Mouse (Mus musculus): ENCODE measurements around the gene Skint3. TPM values are rescaled to one million over a fixed set of nuclear protein-coding genes. Genes with fewer than 3 reads are reported as not detected.
"Not testable (repeated sequence)": the region's sequence is repeated elsewhere in the genome, so short reads cannot be mapped to it uniquely, and the experiment has no call there.

Gene Skint3
- not detected for polyA plus RNA-seq (2017; shearing (Covaris generic))

DNA sequence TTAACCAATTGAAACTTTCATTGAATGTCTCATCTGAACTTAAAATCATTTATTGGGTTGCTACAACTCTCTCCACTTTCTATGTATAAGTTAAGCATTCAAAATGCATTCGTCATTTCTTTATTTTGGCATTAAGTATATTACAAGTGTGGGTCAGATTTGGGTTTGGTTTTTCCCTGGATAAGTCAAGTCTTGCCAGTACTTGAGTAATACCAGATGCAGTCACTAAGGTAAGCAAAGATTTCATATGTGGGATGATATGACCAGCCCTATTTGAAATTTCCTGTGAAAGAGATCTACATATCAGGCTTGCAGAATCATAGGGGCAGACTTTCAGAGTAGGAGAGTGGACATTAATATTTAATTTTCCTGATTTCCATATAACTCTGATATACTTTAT lies at the start of gene Skint3:
Gene Skint3 (plus strand): TSS at position 301 of the 400 bp plus-strand sequence.
- ATAC-seq: no peak

DNA sequence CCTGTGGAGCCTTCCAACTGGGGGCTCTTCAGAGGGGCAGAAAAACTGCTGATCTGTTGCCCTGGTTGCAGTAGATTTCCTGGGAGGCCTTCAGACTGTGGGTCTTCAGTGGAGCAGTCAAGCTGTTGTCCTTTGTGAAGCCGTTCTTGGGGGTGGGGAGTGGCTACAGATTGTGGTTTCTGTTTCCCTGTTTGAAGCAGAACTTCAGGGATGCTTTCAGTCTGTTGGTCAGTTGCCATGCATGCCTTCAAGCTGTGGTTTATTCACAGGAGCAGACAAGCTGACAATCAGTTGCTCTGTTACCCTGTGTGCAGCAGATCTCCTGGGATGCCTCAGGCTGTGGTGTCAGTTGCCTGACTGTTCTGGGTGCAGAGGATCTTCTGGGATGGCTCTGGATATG lies 11.4 kb downstream of the Skint3 start:
- ATAC-seq: no peak

DNA sequence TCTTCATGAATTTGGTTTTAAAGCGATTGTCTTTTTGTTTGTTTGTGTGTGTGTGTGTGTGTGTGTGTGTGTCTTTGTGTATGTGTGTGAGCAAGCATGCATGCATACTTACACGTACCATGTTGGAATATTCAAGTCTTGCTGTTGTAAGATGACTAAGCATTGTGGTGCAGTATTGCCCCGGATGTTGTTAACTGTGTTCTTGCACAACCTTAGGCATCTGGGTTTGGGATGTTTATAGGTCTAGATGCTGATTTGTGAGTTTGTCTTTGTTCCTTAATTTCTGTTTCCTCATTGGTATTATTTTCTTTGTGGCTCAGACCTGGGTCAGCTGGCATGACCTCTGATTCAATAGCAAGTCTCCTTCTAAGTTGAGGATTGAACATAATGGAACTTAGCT lies 11.9 kb downstream of the Skint3 start:
- no peak for ATAC-seq

DNA sequence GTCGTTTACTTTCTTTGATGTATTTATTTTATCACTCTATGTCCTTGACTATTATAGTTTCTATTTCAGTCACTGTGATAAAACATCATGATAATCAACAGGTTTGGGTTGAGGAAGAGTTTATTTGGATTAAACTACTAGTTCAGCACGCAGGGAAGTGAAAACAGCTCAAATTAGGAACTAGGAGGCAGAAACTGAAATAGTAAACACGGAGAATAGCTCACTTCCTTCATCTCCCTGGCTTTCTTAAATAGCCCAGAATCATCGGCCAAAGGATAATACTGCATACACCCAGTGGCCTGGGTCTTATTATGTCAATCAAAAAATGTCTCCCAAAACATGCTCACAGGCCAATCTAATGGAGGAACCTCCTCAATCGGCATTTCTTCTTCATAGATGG lies 24.0 kb downstream of the Skint3 start:
- no peak for ATAC-seq

DNA sequence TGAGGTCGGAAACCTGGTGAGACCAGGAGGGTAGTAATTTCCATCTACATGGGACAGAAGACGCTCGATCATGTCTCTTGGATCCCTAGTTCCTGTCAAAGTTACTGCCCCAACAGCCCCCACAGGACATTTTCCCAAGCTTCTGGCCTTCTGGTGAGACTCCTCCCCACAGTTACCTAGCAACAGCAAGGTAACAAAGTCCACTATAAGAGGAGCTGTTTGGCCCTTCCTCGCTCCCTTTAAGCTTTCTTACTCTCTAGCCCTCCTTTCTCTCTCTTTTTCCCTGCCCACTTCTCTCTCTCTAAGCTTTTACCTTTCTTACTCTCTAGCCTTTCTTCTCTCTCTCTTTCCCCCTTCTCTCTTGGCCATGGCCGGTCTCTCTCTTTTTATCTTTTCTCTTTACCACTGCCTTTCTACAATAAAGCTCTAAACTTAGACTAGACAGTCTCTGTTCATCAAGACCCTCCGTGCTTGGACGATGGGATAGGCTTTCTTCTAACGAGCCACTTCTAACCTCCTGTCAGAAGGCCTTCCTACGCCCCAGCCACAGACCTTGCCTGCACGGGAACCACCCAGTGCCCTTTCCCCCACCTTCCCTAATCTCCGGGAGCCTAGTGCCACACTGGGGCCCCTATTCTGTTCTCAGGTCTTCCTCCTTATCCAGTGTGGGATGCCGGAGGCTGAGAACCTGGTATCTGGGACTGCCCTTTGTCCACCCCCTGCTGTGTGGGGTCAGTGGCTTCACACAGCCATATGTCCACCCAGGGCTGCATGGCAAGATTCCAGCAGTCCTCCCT lies 55.3 kb downstream of the Skint3 start:
- ATAC-seq: no peak

DNA sequence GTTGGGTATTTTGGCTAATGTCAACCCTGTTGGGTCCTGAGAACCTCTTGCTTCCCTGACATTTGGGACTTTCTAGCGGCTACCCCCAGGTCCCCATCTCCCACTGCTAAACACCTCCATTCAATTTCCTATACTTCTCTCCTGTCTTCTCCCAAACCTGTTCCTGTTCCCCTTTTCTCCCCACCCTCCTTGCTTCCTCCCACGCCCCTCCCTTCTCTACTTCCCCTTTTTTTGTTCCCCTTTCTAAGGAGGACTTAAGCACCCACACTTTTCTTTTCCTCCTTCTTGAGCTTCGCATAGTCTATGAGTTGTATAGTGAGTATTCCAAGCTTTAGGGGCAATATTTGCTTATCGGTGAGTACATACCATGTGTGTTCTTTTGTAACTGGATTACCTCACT lies 56.4 kb downstream of the Skint3 start:
- no peak for ATAC-seq

DNA sequence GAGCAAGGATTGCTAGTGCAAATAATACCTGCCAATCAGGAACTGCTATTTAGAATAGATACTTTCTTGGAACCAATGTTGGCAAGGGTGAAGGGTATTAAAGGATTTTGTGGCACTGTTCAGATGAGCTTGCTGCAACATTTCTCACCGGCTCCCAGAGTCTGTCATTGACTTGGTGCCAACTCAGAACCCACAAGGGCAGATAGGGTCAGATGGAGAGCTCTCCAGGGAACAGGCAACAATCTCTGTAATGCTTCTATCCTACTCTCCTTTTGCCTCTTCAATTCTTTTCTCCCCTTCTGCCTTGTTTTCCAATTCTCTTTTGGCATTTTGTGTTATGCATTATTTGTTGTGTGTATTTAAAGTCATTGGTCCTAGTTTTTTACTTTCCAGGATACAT lies 70.3 kb downstream of the Skint3 start:
- no peak for ATAC-seq

DNA sequence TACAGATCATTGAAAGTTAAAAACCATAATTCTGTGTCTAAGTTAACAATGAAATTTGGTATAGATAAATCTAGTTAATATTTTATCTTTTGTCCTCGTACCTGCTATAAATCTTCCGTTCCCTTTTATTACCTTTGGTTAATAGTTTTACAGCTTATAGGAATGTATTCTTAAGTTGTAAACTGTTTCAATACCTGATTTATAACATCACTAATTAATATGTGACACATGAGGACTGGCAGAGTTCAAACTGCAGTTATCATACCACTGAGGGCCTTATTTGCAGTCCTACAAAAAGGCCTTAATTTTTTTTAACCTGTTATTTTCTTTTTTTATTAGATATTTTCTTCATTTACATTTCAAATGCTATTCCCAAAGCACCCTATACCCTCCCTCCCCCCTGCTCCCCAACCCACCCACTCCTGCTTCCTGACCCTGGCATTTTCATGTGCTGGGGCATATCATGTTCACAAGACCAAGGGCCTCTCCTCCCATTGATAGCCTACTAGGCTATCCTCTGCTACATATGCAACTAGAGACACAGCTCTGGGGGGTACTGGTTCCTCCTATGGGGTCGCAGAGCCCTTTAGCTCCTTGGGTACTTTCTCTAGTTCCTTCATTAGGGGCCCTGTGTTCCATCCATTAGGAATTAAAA lies 70.9 kb downstream of the Skint3 start:
- no peak for ATAC-seq

DNA sequence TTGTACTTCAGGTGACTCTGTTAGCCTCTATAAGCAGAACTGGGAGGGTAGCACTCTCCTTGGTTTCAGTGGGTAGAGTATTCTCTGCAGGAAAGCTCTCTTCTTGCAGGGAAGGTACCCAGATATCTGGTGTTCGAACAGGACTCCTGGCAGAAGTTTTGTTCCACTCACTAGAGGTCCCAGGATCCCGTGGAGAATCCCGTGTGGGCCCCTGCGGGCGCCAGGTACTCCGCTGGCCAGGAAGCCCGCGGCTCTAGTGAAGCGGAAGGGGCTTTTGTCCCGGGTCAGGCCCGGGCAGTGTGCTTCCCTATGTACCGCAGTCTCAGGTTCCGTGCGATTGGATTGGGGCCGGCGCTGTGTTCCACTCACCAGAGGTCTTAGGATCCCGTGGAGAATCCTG lies 117.1 kb downstream of the Skint3 start:
- ATAC-seq: not testable (repeated sequence)

Other genes with a start within 250 kb of the Skint3 start
- not detected for gene Skint1, start 226.0 kb upstream of the Skint3 start, polyA plus RNA-seq (2017; shearing (Covaris generic))
- gene Skint4, start 160.2 kb upstream of the Skint3 start, polyA plus RNA-seq (2017; shearing (Covaris generic)): not detected
- not detected for gene Skint9, start 201.7 kb downstream of the Skint3 start, polyA plus RNA-seq (2017; shearing (Covaris generic))

Data from CD4-positive, CD25-positive, alpha-beta regulatory T cell, adult 4 months (primary cell).